Mouse (Mus musculus) granulocyte monocyte progenitor cell, adult 5-6 weeks (primary cell): ENCODE data around the gene Rps27l. TPM values are rescaled to one million over a fixed set of nuclear protein-coding genes. Genes with fewer than 3 reads are reported as not detected.
A peak's percentile ranks its signal among the peaks of the same experiment; 100 is the strongest.
"Not testable (repeated sequence)": the region's sequence is repeated elsewhere in the genome, so short reads cannot be mapped to it uniquely, and the experiment has no call there.

Experiments used
- ATAC-seq: replicated peaks from 2 replicates; pipeline ENCODE4 v1.8.0; 2016; ENCODE audit warnings: mild to moderate bottlenecking, moderate TSS enrichment, inconsistent platforms; ENCODE audit not compliant: poor library complexity, severe bottlenecking
- total RNA-seq, 2 experiments: library from RNA; stranded (forward) in 1 of 2; stranded (reverse) in 1 of 2; fragments of 200-712, 200-1000 nt in 1 of 2; fragments of >200 nt in 1 of 2; fragmentation: Nextera tagmentation in 1 of 2; gene quantifications; 2 replicates each; pipeline ENCODE4 v1.2.3; 2014 to 2017

Gene Rps27l
- total RNA-seq (2014; fragmentation: Nextera tagmentation) (960 and 1,103 TPM in 2 replicates), total RNA-seq (2017) (140 and 187 TPM in 2 replicates)

GRCm38 (mm10) chr9:66945647-66946641, at the start of gene Rps27l:
Gene Rps27l, plus strand, starts transcription at chr9:66946086.
- ATAC-seq = peak; percentile 98

DNA sequence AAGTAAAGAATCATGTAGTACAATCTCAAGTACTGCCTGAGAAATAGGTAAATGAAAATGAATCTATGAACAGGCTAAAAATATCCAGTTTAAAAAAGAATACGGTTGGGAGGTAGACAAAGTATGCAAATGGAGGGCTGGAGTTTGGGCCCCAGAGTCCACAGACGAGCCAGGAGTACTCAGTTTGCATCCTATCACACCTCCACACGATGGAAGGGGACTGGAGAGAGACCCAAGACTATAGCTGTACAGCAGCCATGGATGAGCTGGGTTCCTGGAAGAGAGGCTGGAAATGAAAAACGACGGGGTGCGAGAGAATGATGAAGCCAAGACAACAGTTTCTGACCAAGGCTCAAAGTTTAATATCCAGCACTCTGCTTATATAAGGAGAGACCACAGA, 48.9 kb upstream of the Rps27l start:
- ATAC-seq = no peak

DNA sequence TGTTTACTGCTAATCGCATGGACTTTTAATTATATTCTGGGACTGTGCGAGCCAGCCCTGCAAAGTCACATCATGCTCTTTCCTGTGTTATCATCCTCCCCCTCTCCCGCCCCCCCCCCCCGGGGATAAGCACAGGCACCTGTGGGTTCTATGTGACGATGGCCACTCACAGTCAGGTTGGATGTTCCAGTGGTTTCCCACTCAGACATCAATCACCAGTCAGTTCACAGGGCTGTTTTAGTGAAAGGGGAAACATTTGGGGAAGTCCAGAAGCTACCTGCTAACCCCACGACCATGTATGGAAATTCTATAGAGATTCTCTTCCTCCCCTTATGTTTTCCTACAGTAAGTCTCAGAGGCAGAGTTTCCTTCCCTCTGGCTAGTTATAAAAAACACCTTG, 48.0 kb upstream of the Rps27l start:
- ATAC-seq = peak; percentile 26; the same call in 1 of the 2 replicates

GRCm38 (mm10) chr9:66899072-66899471, 46.8 kb upstream of the Rps27l start:
- ATAC-seq = peak; percentile 8; the same call in 1 of the 2 replicates

DNA sequence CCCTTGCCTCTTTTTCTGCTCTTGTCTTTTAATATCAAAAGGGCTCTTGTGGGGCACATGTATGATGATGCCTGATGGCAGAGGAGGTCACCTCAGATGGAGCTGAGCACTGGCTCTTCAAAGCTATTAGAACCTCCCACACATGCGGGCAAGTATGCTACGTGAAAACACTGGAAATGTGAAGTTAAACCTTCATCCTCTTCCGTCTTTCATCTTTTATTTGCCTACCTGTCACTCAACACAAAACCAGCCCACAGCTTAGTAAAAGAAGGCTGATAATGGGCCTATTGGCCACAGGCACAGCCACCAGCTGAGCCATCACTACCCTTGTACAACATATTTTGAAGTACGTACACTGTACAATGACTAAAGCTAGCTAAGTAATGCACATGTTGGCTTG, 46.4 kb upstream of the Rps27l start:
- no peak for ATAC-seq

DNA sequence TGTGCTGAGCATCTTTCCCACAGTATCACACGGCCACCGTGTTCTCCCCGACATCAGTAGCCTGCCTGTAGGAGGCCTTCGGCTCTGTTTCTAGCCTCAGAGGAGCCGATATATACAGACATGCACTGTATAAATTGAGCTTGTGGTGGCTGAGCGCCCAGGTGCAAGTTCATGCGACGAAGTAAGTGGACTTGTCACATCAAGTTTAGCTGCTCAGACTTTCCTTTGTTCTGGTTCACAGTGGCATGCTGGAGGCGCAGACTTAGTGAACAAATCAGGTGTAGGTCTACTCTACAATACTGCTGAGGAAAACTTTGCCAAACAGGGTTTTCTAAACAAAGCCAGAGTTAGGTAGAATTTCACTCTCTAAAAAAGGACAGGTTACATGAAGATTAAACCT, 39.9 kb upstream of the Rps27l start:
- ATAC-seq = no peak

DNA sequence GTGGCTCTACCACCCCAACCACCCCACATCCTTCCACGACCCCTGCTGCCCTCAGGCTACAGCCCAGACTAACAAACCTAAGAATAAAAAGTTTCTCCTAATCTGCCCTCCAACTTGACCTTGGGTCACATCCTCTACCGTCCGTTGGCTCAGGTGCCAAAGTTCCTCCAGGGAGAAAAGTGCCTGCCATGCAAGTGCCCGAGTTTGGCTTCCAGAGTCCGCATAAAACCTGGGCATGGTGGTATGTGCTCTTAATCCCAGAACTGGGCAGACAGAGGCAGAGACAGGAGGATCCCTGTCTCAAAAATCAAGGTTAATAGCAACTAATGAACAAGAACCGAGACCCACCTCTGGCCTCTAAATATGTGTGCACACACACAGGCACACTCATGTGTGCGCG, 38.8 kb upstream of the Rps27l start:
- no peak for ATAC-seq

GRCm38 (mm10) chr9:66907746-66908397, 38.0 kb upstream of the Rps27l start:
- ATAC-seq = peak; percentile 74

- peak; percentile 36 for ATAC-seq
Observed at GRCm38 (mm10) chr9:66909922-66910321, 36.0 kb upstream of the Rps27l start.

DNA sequence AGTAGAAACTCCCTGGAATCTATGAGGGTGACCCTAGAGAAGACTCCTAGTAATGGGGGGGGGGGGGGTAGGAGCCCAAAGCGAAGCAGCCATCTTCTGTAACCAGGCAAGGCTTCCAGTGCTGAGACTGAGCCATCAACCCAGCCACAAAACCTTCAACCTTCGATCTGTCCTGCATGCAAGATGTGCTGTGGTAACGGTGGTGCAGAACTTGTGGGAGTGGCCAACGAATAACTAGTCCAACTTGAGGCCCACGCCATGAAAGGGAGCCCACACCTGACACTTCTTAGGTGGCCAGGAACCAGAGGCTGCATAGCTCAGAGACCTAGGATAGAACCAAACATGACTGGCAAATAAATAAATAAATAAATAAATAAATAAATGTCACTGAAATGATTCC, 35.2 kb upstream of the Rps27l start:
- no peak for ATAC-seq

DNA sequence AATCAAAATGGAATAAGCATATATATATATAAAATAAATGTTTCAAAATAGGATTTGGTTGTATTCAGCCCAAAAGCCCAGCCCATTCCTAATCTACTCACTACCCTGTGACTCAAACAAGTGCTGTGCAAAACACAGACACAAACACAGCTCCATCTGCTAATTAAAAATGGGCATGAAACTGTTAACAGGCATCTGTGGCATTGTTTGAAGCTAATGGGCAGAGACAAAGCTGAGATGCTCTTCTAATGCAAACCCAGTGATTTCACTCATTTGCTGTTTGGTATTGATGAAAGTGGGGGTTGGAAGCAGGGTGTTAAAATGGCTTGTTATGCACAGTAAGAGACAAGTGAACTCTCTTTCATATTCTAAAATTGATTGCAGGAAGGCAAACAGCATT, 33.6 kb upstream of the Rps27l start:
- ATAC-seq = no peak

DNA sequence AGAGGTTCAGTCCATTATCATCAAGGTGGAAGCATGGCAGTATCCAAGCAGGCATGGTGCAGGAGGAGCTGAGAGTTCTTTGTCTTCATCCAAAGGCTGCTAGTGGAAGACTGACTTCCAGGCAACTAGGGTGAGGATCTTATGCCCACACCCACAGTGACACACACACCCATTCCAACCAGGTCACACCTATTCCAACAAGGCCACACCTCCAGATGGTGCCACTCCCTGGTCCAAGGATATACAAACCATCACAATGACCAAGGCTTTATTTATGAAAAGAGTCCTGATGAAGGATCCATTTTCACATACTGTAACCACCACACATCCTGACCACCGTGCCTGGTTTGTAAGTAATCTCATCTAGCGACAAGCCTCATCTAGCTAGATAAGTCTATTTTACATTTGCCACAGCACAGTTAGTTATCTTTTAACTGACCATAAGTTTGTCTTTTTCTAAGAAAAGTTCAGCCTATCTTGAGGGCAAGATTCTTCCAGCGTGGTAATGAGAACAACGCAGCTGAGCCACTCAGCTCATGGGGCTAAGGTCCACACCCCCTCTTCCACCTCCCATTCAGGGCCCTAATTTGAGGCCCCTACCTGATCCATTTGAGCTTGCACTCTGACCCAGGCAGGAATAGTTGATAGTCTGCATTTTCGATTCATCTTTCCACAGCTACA, 32.5 kb upstream of the Rps27l start:
- ATAC-seq = not testable (repeated sequence)

GRCm38 (mm10) chr9:66914540-66914939, 31.3 kb upstream of the Rps27l start:
- no peak for ATAC-seq

DNA sequence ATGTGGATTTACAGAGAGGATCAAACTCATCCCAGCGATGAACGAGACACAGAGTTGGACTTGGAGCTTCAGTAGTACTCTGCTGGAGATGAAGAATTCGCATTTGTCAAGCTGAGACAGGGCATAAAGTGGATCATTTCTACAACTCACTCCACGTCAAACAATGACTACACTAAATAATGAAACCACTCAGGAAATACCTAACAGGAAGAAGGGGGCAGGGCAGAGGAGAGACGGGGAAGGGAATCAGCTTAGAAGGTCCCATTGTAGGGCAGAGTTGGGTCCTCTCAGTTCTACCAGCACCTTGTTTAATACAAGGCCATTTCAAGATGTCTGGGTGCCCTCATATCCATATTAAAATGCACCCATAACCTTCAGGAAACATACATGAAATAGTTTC, 30.5 kb upstream of the Rps27l start:
- peak; percentile 38 for ATAC-seq

DNA sequence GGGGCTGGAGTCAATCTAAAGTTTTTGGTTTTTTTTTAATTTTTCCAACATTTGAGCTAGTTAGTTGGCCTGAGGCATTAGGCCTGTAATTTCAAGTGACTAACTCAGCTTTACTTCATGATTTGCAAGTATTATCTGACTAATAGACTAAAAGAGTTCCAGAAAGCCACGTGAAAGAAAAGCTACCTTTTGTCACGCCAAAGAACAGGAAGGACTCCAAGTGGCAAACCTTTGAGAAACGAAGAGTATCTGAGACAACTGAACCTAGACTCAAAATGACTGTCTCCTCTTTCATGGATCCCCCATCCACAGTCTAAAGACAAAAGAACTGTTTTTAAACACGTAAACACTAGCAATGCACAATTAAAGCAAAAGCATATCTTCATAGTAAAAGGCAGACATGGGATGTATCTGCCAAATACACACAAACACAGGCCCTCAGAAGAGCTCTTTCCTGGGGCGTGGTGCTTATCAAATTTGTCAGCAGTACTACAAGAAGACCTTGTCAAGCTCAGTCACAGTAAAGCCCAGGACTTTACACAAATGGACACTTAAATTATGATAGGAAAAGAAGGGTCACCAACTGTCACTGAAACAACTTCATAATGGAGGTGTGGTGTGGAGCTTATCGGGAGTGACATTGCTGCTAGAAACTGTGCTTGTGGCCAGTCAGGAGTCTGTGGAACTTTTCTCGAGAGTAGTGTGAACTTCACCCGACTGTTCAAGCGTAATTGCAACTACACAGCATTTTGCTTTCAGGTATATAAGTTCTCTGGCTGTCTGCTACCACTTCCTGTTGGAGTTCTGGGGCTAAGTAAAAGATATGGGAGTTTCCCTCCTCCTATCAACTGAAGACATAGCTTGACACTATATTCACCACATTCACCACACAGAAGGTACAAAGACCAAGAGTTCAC, 29.8 kb upstream of the Rps27l start:
- ATAC-seq = no peak

DNA sequence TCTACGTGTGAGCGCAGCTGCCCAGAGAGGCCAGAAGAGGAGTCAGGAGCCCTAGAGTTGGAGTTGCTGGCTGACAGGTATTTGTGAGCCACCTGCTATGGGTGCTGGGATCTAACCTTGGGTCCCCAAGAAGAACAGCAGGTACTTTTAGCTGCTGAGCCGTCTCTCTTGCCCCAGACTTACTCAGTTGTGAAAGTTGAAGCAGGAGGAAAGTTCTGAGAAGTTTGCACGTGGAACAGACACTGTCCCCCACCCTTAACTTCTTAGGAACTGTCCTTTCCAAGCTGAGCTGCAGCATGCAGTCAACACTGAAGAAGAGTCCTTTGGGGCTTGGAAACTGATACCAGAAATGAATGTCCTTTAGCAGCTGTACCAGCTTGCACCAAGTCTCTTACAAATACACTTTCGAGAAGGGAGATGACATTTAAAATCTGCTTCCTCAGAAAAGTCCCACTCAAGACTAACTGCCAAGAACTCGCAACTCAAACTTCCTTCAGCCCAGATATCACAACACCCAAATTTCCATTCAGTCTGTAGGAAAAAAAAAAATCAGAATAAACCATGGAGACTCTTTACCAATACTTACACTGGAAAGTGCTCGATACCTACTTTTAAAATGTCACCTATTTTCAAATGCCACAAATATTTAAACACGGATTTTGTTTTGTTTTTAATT, 28.5 kb upstream of the Rps27l start:
- ATAC-seq = no peak

DNA sequence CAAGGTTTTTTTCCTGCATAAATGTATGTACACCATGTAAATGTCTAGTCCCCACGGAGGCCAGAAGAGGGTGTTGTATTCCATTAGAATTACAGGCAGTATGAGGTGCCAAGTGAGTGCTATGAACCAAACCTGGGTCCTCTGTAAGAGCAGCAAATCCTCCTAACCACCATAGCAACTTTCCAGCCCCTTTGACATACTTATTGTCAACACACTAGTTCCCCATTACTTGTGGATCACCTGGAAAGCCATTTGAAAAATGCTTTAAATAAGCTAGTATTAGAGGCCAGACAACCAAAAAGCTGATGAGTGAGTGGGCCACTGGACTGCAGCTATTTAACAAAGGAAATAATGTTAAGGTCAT, 28.0 kb upstream of the Rps27l start:
- no peak for ATAC-seq

GRCm38 (mm10) chr9:66918672-66919330, 27.1 kb upstream of the Rps27l start:
- peak; percentile 34 for ATAC-seq
